Mouse (Mus musculus) embryonic facial prominence, embryonic 11.5 days (tissue): ENCODE data around the gene Ldhb. TPM values are rescaled to one million over a fixed set of nuclear protein-coding genes. Genes with fewer than 3 reads are reported as not detected.

Experiments
- ATAC-seq: fragments of 200-750 bp; cut with Nextera tagmentation; replicated peaks from 2 replicates; pipeline ENCODE4 v1.8.0; 2017; ENCODE audit warnings: low read depth; ENCODE audit not compliant: insufficient number of reproducible peaks, low FRiP score, low TSS enrichment
- DNase-seq: peaks from one replicate; pipeline ENCODE4 v3.0.0-alpha.2; 2015; ENCODE audit warnings: low spot score
- H3K27ac ChIP-seq: fragments of 300-500 bp; sonication (generic); replicated peaks from 2 replicates; pipeline ENCODE4 v1.5.1; 2014; ENCODE audit warnings: mild to moderate bottlenecking, low read depth, low read length, control low read depth
- H3K27me3 ChIP-seq: fragments of 300-500 bp; sonication (generic); 2 replicates; pipeline ENCODE4 v1.6.1; 2014; ENCODE audit warnings: mild to moderate bottlenecking, low read length, moderate library complexity, mixed read lengths; ENCODE audit not compliant: control insufficient read depth, insufficient read depth
- H3K36me3 ChIP-seq: fragments of 300-500 bp; sonication (generic); replicated peaks from 2 replicates; pipeline ENCODE4 v1.6.1; 2014; ENCODE audit warnings: low read depth, mild to moderate bottlenecking, low read length, moderate library complexity, mixed read lengths; ENCODE audit not compliant: control insufficient read depth, insufficient read depth
- H3K4me1 ChIP-seq: fragments of 300-500 bp; sonication (generic); 2 replicates; pipeline ENCODE4 v1.6.1; 2014; ENCODE audit warnings: low read length, mixed read lengths; ENCODE audit not compliant: control insufficient read depth, insufficient read depth
- H3K4me2 ChIP-seq: fragments of 300-500 bp; sonication (generic); 2 replicates; pipeline ENCODE4 v1.6.1; 2014; ENCODE audit warnings: low read depth, mild to moderate bottlenecking, control low read depth, low read length, moderate library complexity
- H3K4me3 ChIP-seq: fragments of 300-500 bp; sonication (generic); 2 replicates; pipeline ENCODE4 v1.5.1; 2014; ENCODE audit warnings: low read depth, low read length, control low read depth
- H3K9ac ChIP-seq: fragments of 300-500 bp; sonication (generic); replicated peaks from 2 replicates; pipeline ENCODE4 v1.6.1; 2014; ENCODE audit warnings: mild to moderate bottlenecking, control low read depth, low read length
- H3K9me3 ChIP-seq: fragments of 300-500 bp; sonication (generic); replicated peaks from 2 replicates; pipeline ENCODE4 v1.6.1; 2016; ENCODE audit warnings: mild to moderate bottlenecking, low read length, inconsistent platforms, mixed read lengths; ENCODE audit not compliant: control insufficient read depth
- WGBS: fragments of 180-500 bp; shearing (Covaris S2); extraction: QIAGEN DNeasy Blood & Tissue Kit; methylation state at CpG from one replicate; pipeline ENCODE4 v1.1.7; 2014; 5-methylcytosine and 5-hydroxymethylcytosine counted together
- polyA plus RNA-seq: library from polyadenylated mRNA; unstranded; fragments of >200 nt; fragmentation: Nextera tagmentation; extraction: Ambion mirVana; gene quantifications from 2 replicates; pipeline ENCODE4 v1.2.1, GENCODE M21; 2014

The Ldhb gene
- polyA plus RNA-seq, 1 experiment from 2014 or later: 486 TPM

DNA sequence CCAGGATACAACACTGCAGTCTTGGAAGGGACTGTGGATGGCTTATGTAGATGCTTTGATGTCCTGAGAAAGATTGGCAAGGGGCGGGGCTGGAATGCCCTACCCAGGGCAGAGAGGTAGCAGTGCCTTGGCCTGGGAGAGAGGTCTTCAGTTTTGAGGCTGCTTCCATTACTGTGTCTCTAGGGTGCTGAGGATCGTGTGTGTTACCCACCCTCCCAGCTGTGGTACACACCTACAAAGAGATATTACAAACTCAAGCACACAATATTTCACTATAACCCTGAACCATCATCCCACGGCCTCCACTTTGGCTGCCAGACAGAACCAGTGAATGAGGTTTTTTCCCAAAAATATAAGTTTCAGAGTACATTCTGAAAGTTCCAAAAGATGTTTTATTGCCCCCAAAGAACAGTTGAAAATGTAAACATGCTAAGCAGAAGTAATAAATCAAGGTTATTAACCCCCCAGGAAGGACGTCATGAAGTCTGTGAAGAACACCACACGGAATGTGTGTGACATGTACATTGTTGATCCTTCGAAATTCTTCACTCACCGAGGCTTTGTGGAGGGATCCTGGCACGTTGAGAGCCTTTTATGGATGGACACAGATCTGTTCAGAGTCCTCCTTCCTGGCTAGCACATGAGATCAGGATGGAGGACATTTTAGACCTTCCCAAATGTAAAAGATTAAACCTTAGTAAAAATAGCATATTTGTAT, 34.5 kb upstream of the Ldhb start:
- WGBS: 80% methylated on average over 8 of the region's 8 CpGs
- Histone ChIP-seq H3K27ac (no peak overlapping the region), H3K9ac (no peak overlapping the region)

DNA sequence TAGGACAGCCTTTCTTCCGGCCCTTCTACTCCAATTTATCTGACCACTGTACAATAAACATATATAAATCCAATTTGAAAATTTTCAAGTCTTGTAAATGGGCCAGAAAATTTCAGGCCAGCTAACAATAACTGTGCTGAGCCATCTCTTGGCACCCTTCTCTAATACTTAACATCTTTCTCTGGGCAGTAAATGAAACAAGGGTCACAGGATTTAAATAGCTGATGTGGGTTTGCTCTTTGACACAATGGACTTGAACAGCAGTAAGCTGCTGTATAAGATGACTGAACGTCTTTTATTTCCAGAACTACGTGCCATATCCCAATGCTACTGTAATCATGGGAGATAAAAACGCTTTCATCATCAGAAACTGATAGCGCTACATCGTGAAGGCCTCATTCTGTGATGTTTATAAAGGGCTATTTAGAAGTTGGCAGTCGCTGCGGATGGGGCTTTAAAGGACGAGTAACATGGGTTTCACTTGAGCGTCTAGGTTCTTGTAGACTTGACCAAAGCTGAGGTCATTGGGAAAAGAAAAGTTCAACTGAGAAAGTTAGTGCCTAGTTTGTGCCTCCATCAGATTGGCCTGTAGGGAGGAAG, 32.9 kb upstream of the Ldhb start:
- Histone ChIP-seq H3K9me3 (no peaks in the 10 kb centered on the region), H3K27ac (no peak overlapping the region), H3K4me1 (no peaks in the 10 kb centered on the region), H3K4me3 (no peak overlapping the region), H3K9ac (no peak overlapping the region), H3K27me3 (no peaks in the 10 kb centered on the region), H3K4me2 (no peak overlapping the region), H3K36me3 (no peaks in the 10 kb centered on the region)
- 90% methylated on average over 10 of the region's 10 CpGs for WGBS
- no peak for DNase-seq
- no peak for ATAC-seq

More for the DNA sequence above, 34.5 kb upstream of the Ldhb start:
- Histone ChIP-seq H3K27me3 (no peaks in the 10 kb centered on the region), H3K36me3 (no peaks in the 10 kb centered on the region), H3K4me2 (no peak overlapping the region), H3K9me3 (no peaks in the 10 kb centered on the region), H3K4me1 (no peaks in the 10 kb centered on the region), H3K4me3 (no peak overlapping the region)
- DNase-seq (no peak), ATAC-seq (no peak)

DNA sequence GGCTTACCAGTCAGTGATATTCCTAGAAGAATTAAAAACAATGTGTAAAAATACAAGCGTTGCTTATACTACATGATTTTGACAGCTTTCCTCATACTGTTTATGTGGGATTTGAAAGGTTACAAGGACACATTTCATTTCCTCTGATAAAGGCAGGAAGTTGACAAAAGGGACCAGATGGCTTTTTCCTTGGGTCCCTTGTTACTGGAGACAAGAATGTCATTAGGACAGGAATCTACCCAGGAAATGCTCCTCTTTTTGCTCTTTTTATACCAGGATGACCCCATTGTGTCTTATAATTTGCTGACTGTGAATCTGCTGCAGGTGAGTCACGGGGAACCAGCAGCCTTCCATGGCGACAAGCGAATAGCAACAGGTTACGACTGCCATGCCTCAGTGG, 32.4 kb upstream of the Ldhb start:
- Histone ChIP-seq H3K9ac (no peak overlapping the region), H3K4me3 (no peak overlapping the region)

DNA sequence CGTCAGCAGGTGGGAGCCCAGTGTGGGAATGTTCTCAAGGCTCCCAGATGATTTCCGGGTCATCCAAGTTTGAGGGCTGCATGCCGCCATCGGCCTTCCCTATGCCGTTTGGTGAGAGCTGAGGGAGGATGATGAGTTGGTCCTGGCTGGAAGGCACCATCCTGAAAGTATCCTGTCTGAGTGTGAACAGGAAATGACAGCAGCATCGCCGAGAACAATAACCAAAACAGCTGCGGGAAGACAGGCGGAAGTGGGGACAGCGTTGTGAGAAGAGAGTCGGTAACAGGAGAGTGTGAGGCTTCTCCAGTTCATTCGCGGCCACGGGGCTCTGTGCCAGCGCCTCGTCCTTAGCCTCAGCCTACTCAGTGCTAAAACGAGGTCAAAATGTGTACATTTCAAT, 30.7 kb upstream of the Ldhb start:
- H3K27ac ChIP-seq: no peak overlapping the region
- H3K9me3 ChIP-seq: no peaks in the 10 kb centered on the region
- no peak overlapping the region for H3K4me3 ChIP-seq
- H3K27me3 ChIP-seq: no peaks in the 10 kb centered on the region
- H3K4me1 ChIP-seq: no peaks in the 10 kb centered on the region
- no peak for ATAC-seq
- no peak for DNase-seq
- no peak overlapping the region for H3K4me2 ChIP-seq
- WGBS: 77% methylated on average over 17 of the region's 17 CpGs
- no peak overlapping the region for H3K9ac ChIP-seq
- H3K36me3 ChIP-seq: no peaks in the 10 kb centered on the region

More for the DNA sequence above, 32.4 kb upstream of the Ldhb start:
- DNase-seq (no peak), ATAC-seq (no peak)
- H3K9me3 ChIP-seq: no peaks in the 10 kb centered on the region
- H3K4me1 ChIP-seq: no peaks in the 10 kb centered on the region
- WGBS: 88% methylated on average over 5 of the region's 5 CpGs
- no peak overlapping the region for H3K4me2 ChIP-seq
- no peaks in the 10 kb centered on the region for H3K27me3 ChIP-seq
- no peaks in the 10 kb centered on the region for H3K36me3 ChIP-seq
- H3K27ac ChIP-seq: no peak overlapping the region

DNA sequence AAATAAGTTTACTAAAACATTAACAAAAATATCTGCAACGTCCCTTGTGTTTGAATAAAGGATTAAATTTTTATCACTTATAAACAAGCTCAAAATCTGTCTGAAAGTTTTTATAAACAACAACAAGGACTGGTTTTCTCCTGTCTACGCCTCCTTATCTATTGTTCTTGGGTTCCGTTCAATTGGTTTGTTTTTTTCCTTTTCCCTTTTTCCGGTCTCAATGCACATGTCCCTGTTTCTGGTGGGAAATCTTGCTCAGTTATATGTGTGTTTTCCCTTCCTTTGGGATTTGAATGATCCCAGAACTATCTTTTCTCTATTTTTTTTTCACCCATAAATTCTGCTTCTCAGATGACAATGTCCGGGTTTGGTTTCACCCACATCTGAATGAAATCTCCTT, 25.7 kb upstream of the Ldhb start:
- Histone ChIP-seq H3K36me3 (no peaks in the 10 kb centered on the region), H3K4me1 (no peaks in the 10 kb centered on the region), H3K27ac (no peak overlapping the region), H3K9me3 (no peaks in the 10 kb centered on the region), H3K9ac (no peak overlapping the region), H3K27me3 (no peaks in the 10 kb centered on the region), H3K4me3 (no peak overlapping the region), H3K4me2 (no peak overlapping the region)
- DNase-seq (no peak), ATAC-seq (no peak)
- 77% methylated on average over 5 of the region's 5 CpGs for WGBS

DNA sequence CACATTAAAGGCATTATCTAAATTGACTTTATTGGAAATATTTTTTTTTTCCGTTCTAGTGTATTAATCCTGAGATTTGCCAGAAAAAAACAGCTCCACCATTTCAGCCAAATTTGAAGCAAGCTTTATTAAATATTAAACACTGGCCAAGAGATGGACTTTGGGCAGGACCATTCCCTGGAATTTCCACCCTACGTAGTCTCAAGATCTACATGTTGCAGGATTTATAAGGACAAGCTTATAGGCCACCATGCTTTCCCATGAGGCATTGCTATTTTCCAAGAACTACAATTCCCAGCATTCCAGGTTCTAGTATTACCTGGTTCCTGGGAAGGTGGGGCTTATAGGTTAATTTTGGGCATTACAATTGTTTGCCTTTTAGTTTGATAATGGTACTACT, 24.9 kb upstream of the Ldhb start:
- ATAC-seq: no peak
- 92% methylated on average over 2 of the region's 2 CpGs for WGBS
- Histone ChIP-seq H3K9me3 (no peaks in the 10 kb centered on the region), H3K4me2 (no peak overlapping the region), H3K9ac (no peak overlapping the region), H3K36me3 (no peaks in the 10 kb centered on the region), H3K27ac (no peak overlapping the region), H3K4me3 (no peak overlapping the region), H3K4me1 (no peaks in the 10 kb centered on the region), H3K27me3 (no peaks in the 10 kb centered on the region)
- DNase-seq: no peak

DNA sequence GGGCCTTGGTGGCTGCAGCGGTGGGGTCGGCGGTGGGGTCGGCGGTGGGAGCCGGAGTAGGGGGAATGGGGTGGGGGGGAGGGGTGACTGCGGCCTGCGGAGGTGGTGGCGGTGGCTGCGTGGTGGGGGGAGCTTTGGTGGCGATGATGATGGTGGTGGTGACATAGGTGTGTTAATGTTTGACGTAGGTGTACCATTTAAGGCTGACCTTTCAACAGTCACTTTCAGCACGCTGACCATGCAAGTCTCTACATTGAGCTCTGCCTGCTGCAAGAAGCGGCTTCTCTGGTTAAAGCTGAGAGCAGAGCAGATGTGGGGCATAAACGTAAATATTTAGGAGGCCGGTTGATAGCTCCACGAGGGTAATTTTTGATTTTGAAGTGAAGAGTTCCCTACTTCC, 24.4 kb upstream of the Ldhb start:
- DNase-seq (no peak), ATAC-seq (no peak)
- Histone ChIP-seq H3K9ac (no peak overlapping the region), H3K4me3 (no peak overlapping the region), H3K27me3 (no peaks in the 10 kb centered on the region), H3K4me1 (no peaks in the 10 kb centered on the region), H3K27ac (no peak overlapping the region), H3K4me2 (no peak overlapping the region), H3K9me3 (no peaks in the 10 kb centered on the region), H3K36me3 (no peaks in the 10 kb centered on the region)
- 95% methylated on average over 13 of the region's 17 CpGs for WGBS

DNA sequence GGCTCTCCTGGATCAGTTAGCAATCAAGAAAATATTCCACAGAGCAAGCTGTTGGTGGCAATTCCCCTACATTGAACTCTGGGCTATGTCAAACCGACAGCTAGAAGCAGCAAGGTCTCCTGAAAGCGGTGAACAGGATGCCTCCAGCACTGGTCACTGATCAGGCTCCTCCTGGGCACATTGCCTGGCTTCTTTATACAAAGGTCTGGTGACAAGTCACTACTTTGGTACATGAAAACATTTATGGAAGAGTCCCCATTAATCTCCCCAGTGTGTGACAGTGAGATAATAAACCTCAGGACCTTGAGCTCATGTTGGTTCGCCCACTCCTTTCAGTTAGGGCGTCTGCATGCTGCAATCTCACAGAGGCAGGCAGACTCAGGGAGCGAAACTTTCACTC, 22.6 kb upstream of the Ldhb start:
- Histone ChIP-seq H3K4me1 (no peaks in the 10 kb centered on the region), H3K36me3 (no peaks in the 10 kb centered on the region), H3K27me3 (no peaks in the 10 kb centered on the region), H3K4me3 (no peak overlapping the region), H3K9ac (no peak overlapping the region), H3K4me2 (no peak overlapping the region), H3K27ac (no peak overlapping the region), H3K9me3 (no peaks in the 10 kb centered on the region)
- ATAC-seq (no peak), DNase-seq (no peak)
- WGBS: 92% methylated on average over 5 of the region's 5 CpGs
